Mouse (Mus musculus) megakaryocyte, embryonic 14.5 days (primary cell): ENCODE results near the gene Ubald2.

Experiments
- FLI1 ChIP-seq: IDR thresholded peaks from 2 replicates; pipeline ENCODE4 v1.6.1; 2012; ENCODE audit warnings: low read length, inconsistent platforms, mixed read lengths
- GATA1 ChIP-seq: IDR thresholded peaks from 3 replicates; pipeline ENCODE4 v1.6.1; 2012; ENCODE audit warnings: mixed read lengths, low read length, inconsistent platforms, borderline replicate concordance

GRCm38 (mm10) chr11:116436725-116437331, 2.9 kb downstream of the Ubald2 start:
- no peak for TF ChIP-seq GATA1
- no peak for TF ChIP-seq FLI1
